Mouse (Mus musculus): ENCODE measurements around the gene Atpaf2. TPM values are rescaled to one million over a fixed set of nuclear protein-coding genes. Genes with fewer than 3 reads are reported as not detected.

The Atpaf2 gene
- 10 to 100 TPM; 24.8 to 34.1 TPM for total RNA-seq (2023)

GRCm38 (mm10) chr11:60417717-60418472 is at the start of gene Atpaf2:
Gene Atpaf2 (minus strand): TSS chr11:60418457.

GRCm38 (mm10) chr11:60454080-60454744 is 36.0 kb upstream of the Atpaf2 start, which contains the start of gene Drg2:
Gene Drg2 (plus strand): TSS chr11:60454591.

GRCm38 (mm10) chr11:60416963-60417716 is 1.1 kb downstream of the Atpaf2 start, which contains the start of gene Gid4:
Gene Gid4 (plus strand): TSS chr11:60417145.

GRCm38 (mm10) chr11:60352559-60353411 is 65.5 kb downstream of the Atpaf2 start, which contains the start of the genes Tom1l2 and Drc3:
Gene Tom1l2 (minus strand): TSS chr11:60352905.
Gene Drc3 (plus strand): TSS chr11:60353329.

Other genes starting within 250 kb of the Atpaf2 start
- gene Srebf1, start 195.9 kb downstream of the Atpaf2 start, total RNA-seq (2023): 100 to 1,000 TPM; 148 to 151 TPM
- gene Tom1l2, start 65.6 kb downstream of the Atpaf2 start, total RNA-seq (2023): 10 to 100 TPM; 32.2 to 36.6 TPM
- gene Drc3, start 65.1 kb downstream of the Atpaf2 start, total RNA-seq (2023): 1 to 10 TPM in 1 of 2 experiments, under 1 TPM in 1; 0.24 to 1.0 TPM
- 10 to 100 TPM; 25.0 to 25.7 TPM for gene Gid4, start 1.3 kb downstream of the Atpaf2 start, total RNA-seq (2023)
- gene Drg2, start 36.1 kb upstream of the Atpaf2 start, total RNA-seq (2023): 10 to 100 TPM; 60.2 to 78.1 TPM
- 1 to 10 TPM; 1.5 to 1.7 TPM for gene Myo15, start 50.9 kb upstream of the Atpaf2 start, total RNA-seq (2023)
- 10 to 100 TPM; 69.8 to 78.6 TPM for gene Alkbh5, start 117.9 kb upstream of the Atpaf2 start, total RNA-seq (2023)

All from T-cell, adult 66 days (primary cell).